Mouse (Mus musculus) lung, adult 2 months (tissue): Measurements from ENCODE around the gene Mbnl1.

Experiments
- CTCF ChIP-seq: fragments of 200-500 bp; IDR thresholded peaks from 2 replicates; pipeline ENCODE4 v1.5.1; 2011; ENCODE audit warnings: mild to moderate bottlenecking, low read length, control low read depth; ENCODE audit not compliant: insufficient read depth
- POLR2A ChIP-seq: fragments of 200-500 bp; IDR thresholded peaks from 2 replicates; pipeline ENCODE4 v1.6.1; 2011; ENCODE audit warnings: low read depth, mild to moderate bottlenecking, control low read depth, low read length, borderline replicate concordance; ENCODE audit errors: extremely low read depth

DNA sequence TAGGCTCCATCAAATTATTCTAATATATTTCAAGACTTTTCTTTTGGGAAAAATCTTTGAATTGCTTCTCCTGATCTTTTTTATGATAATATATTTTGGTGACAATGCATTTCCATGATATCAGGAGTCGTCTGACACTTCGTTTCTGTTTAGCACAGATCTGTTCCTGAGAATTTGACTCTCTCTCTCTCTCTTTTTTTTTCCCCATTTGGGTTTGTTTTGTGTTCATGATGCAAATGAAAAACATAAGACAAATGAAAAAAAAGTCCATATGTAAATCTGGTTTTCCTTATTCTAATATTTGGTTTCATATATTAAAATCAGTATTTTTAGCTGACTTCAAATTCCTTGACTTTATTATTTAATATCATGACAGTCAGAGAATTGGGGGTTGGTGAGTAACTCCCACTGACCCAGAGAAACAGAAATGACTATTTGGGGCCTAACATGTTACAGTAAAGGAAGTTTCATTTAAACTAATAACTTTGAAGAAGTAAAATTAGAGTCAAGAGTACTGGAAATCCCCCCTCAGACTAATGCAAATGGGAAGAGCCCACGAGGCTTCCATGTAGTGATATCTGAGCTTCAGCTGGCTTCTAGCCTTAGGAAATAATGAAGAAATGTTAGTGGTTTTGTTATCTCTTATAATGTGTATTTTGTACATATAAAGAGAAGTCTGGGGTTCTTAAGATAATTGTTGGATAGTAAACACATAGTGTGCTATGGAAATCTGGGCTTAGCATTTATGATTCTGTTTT is 65.8 kb downstream of the Mbnl1 start:
- no peak for TF ChIP-seq CTCF
- TF ChIP-seq POLR2A, result no peak
